Mouse (Mus musculus): ENCODE measurements around the gene Ppp6r2.
A peak's percentile ranks its signal among the peaks of the same experiment; 100 is the strongest.

Ppp6r2 gene

DNA sequence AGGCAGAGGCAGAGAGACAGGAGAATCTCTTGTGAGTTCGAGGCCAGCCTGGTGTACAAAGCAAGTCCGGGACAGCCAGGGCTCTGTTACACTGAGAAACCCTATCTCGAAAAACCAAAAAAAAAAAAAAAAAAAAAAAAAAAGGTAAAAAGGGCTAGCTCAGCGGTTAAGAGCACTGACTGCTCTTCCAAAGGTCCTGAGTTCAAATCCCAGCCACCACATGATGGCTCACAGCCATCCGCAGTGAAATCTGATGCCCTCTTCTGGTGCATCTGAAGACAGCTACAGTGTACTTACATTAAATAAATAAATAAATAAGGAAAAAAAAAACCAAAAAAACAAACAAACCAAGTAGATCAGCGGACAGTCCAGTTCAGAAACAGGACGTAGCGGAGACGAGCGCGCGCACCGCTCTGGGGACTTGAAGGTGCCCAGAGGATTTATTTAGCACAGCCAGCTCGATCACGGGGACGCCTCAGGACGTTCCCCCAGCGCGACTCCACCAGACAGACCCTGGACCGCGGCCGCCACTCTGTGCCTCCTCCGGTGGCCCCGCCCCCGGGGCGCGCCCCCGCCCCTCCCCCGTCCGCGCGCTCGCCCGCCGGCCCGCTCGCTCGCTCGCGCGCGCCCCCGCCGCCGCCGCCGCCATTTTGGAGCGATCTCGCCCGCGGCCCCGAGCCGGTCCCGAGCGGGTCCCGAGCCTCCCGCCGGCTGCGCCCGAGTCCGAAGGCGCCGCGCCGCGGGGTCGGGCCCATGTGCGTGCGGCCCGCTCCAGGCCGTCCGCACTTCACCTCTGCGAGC is at the start of gene Ppp6r2:
TSS of gene Ppp6r2 (plus strand) at position 639 of the 801 bp plus-strand sequence.
- DNase-seq: peak; percentile 73 to 74

- no peak for DNase-seq
These were observed 45.9 kb upstream of the Ppp6r2 start for GRCm38 (mm10) chr15:89165478-89165877.

GRCm38 (mm10) chr15:89168922-89169321 is 42.4 kb upstream of the Ppp6r2 start:
- DNase-seq: no peak

DNA sequence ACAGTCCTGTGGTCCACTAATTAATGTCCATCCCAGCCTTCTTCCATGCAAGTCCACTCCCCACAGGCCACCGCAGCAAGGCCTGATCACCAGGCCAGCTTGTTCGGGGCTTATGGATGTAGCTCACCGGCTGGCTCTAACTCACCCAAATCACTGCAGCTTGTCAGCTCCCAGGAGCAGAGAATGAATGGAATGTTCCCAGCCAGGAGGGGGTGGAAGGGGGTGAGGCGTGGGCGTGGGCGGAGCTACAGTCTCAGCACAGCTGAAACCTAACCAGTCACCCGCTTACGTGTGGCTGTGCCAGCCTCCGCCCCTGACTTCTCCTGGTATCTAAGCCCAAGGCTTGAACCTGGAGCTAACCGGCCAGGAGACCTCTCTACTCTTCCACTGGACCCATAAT is 41.9 kb upstream of the Ppp6r2 start:
- peak; percentile 96 for DNase-seq

DNA sequence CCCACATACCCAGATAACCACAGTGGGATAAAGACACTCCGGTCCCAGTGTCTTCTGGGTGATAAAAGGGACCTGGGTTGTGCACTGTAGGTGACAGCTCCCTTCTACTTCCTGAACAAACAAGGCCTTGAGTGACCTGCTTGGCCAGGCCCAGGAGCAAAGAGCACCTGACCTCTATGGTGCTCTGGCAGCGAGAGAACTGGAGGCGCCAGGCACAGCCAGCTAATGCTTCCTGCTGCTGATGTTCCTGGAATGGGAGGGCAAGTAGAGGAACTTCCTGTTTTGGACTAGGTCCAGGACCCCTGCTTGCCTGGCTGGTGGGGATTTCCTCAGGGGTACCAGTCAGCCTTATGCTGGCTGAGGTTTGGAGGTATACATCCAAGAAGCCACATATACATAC is 41.3 kb upstream of the Ppp6r2 start:
- DNase-seq: peak; percentile 76 to 85

GRCm38 (mm10) chr15:89171526-89172051 is 39.8 kb upstream of the Ppp6r2 start:
- DNase-seq: no peak

- no peak for DNase-seq
These were observed 38.9 kb upstream of the Ppp6r2 start for GRCm38 (mm10) chr15:89172276-89172935.

DNA sequence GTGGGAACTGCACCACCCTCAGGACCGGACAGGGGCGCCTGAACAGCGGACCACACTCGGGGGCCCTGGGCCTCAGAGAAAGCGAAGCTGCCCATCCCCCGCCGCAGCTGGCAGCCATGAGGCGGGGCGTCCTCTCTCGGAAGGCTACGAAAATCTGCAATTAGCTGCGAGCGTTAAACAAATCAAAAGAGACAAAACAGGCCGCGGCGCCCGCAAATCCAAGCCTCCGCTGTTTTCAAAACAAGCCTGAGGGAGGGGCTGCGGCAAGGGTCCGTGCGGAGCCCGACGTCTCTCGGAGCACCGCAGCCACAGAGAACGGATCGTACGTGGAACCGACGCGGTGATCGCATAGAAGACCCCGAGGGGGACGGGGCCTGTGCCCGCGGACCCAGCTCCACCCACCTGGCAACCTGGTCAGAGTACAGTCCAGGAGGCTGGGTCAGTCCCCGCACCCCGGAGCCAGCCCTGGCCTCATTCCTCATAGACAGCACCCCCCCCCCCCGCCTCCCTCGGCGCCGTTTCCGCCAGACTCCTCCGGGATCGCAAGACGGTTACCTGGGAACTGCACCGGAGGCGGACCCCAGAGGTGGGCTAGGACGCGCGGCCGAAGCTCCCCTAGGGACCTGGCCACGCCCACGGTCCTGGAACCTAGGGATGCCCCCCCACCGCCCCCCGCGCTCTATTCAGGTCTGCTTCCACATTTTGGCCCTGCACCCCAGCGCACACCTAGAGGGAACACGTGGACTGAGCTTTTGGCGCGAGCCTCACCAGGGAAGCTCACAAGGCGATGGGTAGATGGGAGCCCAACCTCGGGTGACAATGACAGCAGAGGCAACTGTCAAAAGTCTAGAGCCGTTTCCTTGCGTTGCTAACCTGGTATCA is 38.1 kb upstream of the Ppp6r2 start:
- DNase-seq: peak; percentile 71 to 80

GRCm38 (mm10) chr15:89173906-89174214 is 37.5 kb upstream of the Ppp6r2 start:
- DNase-seq: peak; percentile 92

DNA sequence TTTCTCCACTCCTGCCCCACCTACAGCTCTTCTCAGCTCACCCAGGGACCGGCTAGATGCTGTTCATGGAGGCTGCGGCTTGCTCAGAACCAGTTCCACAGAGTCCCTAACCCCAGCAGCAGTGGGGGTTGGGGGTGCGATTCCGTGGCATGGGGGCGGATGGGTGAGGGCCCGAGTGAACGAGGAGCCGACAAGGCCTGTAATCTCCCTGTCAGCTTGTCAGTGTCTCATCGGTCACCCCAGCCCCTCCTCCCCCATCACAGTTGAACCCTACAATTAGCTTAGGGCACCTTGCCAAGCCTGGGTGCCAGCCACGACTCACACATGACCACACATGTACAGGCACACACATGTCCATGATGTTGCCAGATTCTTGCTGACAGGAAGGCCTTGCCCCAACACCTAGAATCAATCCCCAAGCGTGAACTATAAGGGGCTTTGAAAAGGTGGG is 36.4 kb upstream of the Ppp6r2 start:
- no peak for DNase-seq

DNA sequence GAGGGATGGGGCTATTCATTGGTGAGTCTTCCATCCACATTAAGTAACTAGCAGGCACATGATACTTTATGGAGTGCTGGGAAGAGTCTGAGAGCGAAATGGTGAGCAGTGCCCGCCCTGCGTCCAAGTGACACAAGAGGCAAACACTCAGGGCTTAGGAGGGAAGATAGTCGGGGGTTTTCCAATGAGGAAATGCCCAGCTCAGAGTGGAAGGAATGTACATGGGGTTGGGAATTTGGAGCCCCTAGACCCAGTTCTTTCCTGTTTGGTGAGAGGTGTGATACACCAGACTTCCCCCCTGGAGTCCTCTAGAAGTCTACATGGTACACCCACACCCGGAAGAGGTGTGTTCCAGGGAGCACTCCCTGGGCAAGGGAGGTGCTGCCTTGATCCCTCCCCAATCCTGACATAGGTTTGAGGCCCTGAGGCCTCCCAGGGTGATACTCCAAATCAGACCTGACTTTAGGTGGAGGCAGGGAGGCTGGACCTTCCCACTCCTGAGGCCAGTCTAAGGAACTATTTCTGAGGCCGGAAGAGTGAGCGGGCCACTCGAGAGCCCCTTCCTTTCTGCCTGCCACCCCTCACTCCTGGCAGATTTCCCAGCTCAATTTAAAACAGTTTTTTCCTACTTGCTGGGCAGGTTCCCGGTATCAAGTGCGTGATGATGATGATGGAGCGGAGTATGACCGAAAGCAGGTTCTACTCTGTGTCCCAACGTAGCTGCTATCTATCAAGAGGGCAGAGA is 35.8 kb upstream of the Ppp6r2 start:
- no peak for DNase-seq

GRCm38 (mm10) chr15:89177121-89177520 is 34.2 kb upstream of the Ppp6r2 start:
- DNase-seq: peak; percentile 92 to 96

DNA sequence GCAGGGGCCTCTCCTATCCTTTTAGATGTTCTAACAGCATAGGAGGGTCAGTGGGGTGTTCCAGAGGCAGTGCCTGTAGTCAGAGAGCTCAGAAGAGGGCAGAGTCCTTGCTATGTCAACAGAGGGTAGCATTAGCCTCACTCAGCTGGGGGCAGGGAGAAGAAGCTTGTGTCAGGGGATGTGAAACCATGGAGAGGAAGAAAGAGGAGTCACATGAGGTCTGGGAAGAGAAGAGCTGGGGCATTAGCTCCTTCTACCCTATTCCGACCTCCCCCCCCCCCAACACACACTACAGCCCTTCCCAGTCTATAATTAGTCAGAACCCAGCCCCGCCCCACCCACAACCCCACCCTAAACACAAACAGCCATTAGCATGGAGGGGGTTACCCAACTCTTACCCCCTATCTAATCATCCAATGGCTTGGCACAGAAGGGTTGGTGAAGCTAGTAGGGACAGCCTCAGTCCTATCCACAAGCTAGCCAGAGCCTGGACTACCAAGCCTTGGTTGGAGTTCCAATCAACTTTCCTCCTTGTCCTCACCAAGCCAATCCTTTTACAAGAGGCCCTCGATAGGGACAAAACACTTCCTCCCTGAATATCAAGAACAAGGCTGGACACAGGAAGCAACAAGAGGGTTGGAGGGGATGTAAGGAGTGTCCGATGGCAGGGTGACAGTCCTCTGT is 33.6 kb upstream of the Ppp6r2 start:
- DNase-seq: peak in 1 of 2 experiments; percentile 64

GRCm38 (mm10) chr15:89178260-89178860 is 33.0 kb upstream of the Ppp6r2 start:
- no peak for DNase-seq

- DNase-seq: peak; percentile 92 to 96
These were observed 32.3 kb upstream of the Ppp6r2 start for GRCm38 (mm10) chr15:89178954-89179629.

DNA sequence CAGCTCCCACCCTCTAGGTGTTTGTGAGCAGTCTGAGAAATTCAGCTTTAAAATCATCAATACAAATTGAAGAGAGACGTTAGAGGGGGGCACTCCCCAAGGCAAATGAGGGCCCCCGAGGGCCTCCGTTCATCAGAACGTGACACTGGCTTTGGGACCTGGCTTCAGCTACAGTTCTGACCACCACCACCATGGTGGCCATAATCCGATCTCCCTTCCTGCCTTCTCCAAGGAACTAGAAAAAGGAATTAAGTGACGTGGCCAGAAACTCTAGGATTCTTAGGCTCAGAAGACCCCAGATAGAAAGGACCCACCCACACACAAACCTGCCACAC is 31.8 kb upstream of the Ppp6r2 start:
- DNase-seq: no peak

DNA sequence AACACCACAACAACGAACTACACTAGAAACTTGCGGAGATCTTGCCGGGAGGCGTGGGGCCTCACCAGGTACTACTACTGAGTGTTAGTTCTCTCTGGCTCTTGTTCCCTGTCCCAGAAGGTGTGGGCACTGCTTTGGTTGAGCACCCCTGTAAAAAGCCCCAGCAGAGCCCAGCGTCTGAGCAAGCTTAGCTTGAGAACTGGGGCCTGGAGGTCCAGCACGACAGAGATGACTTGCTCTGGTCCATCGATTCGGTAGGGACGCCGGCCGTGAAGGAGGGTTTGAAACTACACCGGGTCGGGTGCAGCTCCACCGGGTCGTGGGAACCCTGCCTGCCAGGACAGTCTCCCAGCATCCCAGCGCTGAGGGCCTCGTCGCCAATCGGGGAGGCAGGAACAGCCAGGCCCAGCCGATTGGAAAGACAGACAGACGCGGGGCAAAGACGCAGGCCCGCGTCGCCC is 31.2 kb upstream of the Ppp6r2 start:
- DNase-seq: no peak

- DNase-seq: peak; percentile 82 to 83
These were observed 30.7 kb upstream of the Ppp6r2 start, which contains the start of gene Plxnb2 for GRCm38 (mm10) chr15:89180571-89181229. TSS of gene Plxnb2 (minus strand) at chr15:89180788.

DNA sequence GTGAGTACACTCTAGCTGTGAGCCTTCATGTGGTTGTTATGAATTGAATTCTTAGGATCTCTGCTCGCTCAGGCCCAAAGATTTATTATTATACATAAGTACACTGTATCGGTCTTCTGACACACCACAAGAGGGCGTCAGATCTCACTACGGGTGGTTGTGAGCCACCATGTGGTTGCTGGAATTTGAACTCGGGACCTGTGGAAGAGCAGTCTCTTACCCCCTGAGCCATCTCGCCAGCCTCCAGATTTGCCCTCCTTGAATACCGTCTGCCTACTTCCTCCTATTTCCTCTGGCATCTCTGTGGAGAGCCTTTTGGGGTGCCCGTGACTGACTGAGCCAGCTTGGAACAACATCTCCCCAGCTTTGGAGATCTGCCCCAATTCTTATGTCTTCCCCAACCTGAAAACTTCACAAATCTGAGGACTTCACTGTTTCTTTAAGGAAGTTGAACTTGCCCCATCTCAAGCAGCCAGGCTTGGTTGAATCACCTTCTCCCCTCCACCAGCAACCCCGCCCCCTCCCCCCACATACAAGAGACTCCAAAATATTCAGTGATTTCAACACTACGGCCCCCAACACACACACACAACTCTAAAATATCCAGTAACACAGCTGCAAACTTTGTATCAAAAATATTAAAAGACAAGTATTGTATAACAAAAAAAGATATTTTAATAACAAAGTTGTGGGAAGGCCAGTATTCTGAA is 29.6 kb upstream of the Ppp6r2 start:
- DNase-seq: no peak

Data from kidney, adult 8-10 months (tissue).